Mouse (Mus musculus) midbrain, postnatal 0 days (tissue): ENCODE results near the gene Cyld. TPM values are rescaled to one million over a fixed set of nuclear protein-coding genes. Genes with fewer than 3 reads are reported as not detected.

Experiments used
- ATAC-seq: fragments of 200-750 bp; cut with Nextera tagmentation; 2 replicates; pipeline ENCODE4 v1.8.0; 2017; ENCODE audit warnings: moderate number of reproducible peaks, mild to moderate bottlenecking, moderate TSS enrichment, moderate library complexity; ENCODE audit not compliant: low FRiP score
- DNase-seq: peaks from one replicate; pipeline ENCODE4 v3.0.0-alpha.2; 2015; ENCODE audit warnings: low spot score
- H3K27ac ChIP-seq: fragments of 300-500 bp; sonication (generic); 2 replicates; pipeline ENCODE4 v1.5.1; 2014; ENCODE audit warnings: low read depth, mild to moderate bottlenecking, low read length, mixed read lengths
- H3K27me3 ChIP-seq: fragments of 300-500 bp; sonication (generic); 2 replicates; pipeline ENCODE4 v1.6.1; 2014; ENCODE audit warnings: low read length, control low read depth, mixed read lengths; ENCODE audit not compliant: insufficient read depth
- H3K36me3 ChIP-seq: fragments of 300-500 bp; sonication (generic); 2 replicates; pipeline ENCODE4 v1.6.1; 2014; ENCODE audit warnings: low read length, control low read depth, mixed read lengths; ENCODE audit not compliant: insufficient read depth
- H3K4me1 ChIP-seq: fragments of 300-500 bp; sonication (generic); 2 replicates; pipeline ENCODE4 v1.6.1; 2014; ENCODE audit warnings: mild to moderate bottlenecking, control low read depth, antibody characterized with exemption, low read length, mixed read lengths; ENCODE audit not compliant: insufficient read depth
- H3K4me2 ChIP-seq: fragments of 300-500 bp; sonication (generic); 2 replicates; pipeline ENCODE4 v1.6.1; 2014; ENCODE audit warnings: low read depth, mild to moderate bottlenecking, low read length, mixed read lengths; ENCODE audit not compliant: poor library complexity, severe bottlenecking
- H3K4me3 ChIP-seq: fragments of 300-500 bp; sonication (generic); 2 replicates; pipeline ENCODE4 v1.5.1; 2014; ENCODE audit warnings: low read depth, mild to moderate bottlenecking, low read length, moderate library complexity
- H3K9ac ChIP-seq: fragments of 300-500 bp; sonication (generic); replicated peaks from 2 replicates; pipeline ENCODE4 v1.6.1; 2014; ENCODE audit warnings: mild to moderate bottlenecking, low read length, moderate library complexity, mixed read lengths; ENCODE audit not compliant: poor library complexity, severe bottlenecking
- H3K9me3 ChIP-seq: fragments of 300-500 bp; sonication (generic); 2 replicates; pipeline ENCODE4 v1.6.1; 2016; ENCODE audit warnings: low read length, control low read depth
- CTCF ChIP-seq: IDR thresholded peaks from 2 replicates; pipeline ENCODE4 v1.5.1; 2016; ENCODE audit warnings: antibody characterized with exemption, mild to moderate bottlenecking
- WGBS: fragments of 180-500 bp; shearing (Covaris S2); extraction: QIAGEN DNeasy Blood & Tissue Kit; methylation state at CpG from one replicate; pipeline ENCODE4 v1.1.7; 2014; 5-methylcytosine and 5-hydroxymethylcytosine counted together
- polyA plus RNA-seq: library from polyadenylated mRNA; unstranded; fragments of >200 nt; fragmentation: Nextera tagmentation; extraction: Ambion mirVana; gene quantifications from 2 replicates; pipeline ENCODE4 v1.2.1, GENCODE M21; 2015
- total RNA-seq: library from RNA; depleted of rRNA; stranded (reverse); fragments of >200 nt; gene quantifications from 2 replicates; pipeline ENCODE4 v1.2.3, GENCODE M21; 2014

Gene Cyld
- total and polyA plus RNA-seq, 2 experiments from 2014 or later = 14.3 to 19.1 TPM

- H3K4me3 ChIP-seq = no peak overlapping the region
- no peaks in the 10 kb centered on the region for H3K27me3 ChIP-seq
- no peaks in the 10 kb centered on the region for H3K4me1 ChIP-seq
- no peaks in the 10 kb centered on the region for H3K36me3 ChIP-seq
- H3K9ac ChIP-seq = no peak overlapping the region
- TF ChIP-seq CTCF = no peak
- DNase-seq = no peak
- H3K27ac ChIP-seq = no peak overlapping the region
- no peak overlapping the region for H3K4me2 ChIP-seq
- ATAC-seq = no peak
- 77% methylated on average over 6 of the region's 6 CpGs for WGBS
- H3K9me3 ChIP-seq = no peaks in the 10 kb centered on the region
Measured at GRCm38 (mm10) chr8:88662401-88662821, 34.4 kb upstream of the Cyld start.

GRCm38 (mm10) chr8:88664121-88664520, 32.7 kb upstream of the Cyld start:
- Histone ChIP-seq H3K36me3 (no peaks in the 10 kb centered on the region), H3K27ac (no peak overlapping the region), H3K4me3 (no peak overlapping the region), H3K27me3 (no peaks in the 10 kb centered on the region), H3K9me3 (no peaks in the 10 kb centered on the region), H3K9ac (no peak overlapping the region), H3K4me1 (peaks cover 11% of the 10 kb centered on the region), H3K4me2 (no peak overlapping the region)
- WGBS = 80% methylated on average over 16 of the region's 16 CpGs
- ATAC-seq (no peak), DNase-seq (no peak)
- TF ChIP-seq CTCF = no peak

- Histone ChIP-seq H3K4me1 (peaks cover 12% of the 10 kb centered on the region), H3K9me3 (no peaks in the 10 kb centered on the region), H3K4me2 (no peak overlapping the region), H3K4me3 (no peak overlapping the region), H3K27ac (no peak overlapping the region), H3K36me3 (no peaks in the 10 kb centered on the region), H3K27me3 (no peaks in the 10 kb centered on the region), H3K9ac (no peak overlapping the region)
- 77% methylated on average over 19 of the region's 19 CpGs for WGBS
- no peak for TF ChIP-seq CTCF
- DNase-seq = no peak
- ATAC-seq = no peak
Measured at GRCm38 (mm10) chr8:88664947-88665346, 31.9 kb upstream of the Cyld start.

- no peak for DNase-seq
- Histone ChIP-seq H3K4me2 (no peak overlapping the region), H3K27ac (no peak overlapping the region), H3K9me3 (no peaks in the 10 kb centered on the region), H3K36me3 (no peaks in the 10 kb centered on the region), H3K4me3 (no peak overlapping the region), H3K27me3 (no peaks in the 10 kb centered on the region), H3K9ac (no peak overlapping the region), H3K4me1 (peaks cover 12% of the 10 kb centered on the region)
- ATAC-seq = no peak
- WGBS = 87% methylated on average over 1 of the region's 1 CpGs
- TF ChIP-seq CTCF = no peak
Measured at GRCm38 (mm10) chr8:88666435-88666834, 30.4 kb upstream of the Cyld start.

- Histone ChIP-seq H3K4me1 (peaks cover 12% of the 10 kb centered on the region), H3K9me3 (no peaks in the 10 kb centered on the region), H3K4me2 (peak overlapping the region; percentile 24), H3K36me3 (no peaks in the 10 kb centered on the region), H3K4me3 (no peak overlapping the region), H3K27me3 (no peaks in the 10 kb centered on the region), H3K9ac (no peak overlapping the region), H3K27ac (peak overlapping the region; percentile 80)
- WGBS = 16% methylated on average over 14 of the region's 14 CpGs
- peak; percentile 87 for ATAC-seq
- DNase-seq = peak; percentile 74
- 0 out of 2 replicates have a peak, but pooled peaks have one; percentile 11 for TF ChIP-seq CTCF
Measured at GRCm38 (mm10) chr8:88668400-88669086, 28.3 kb upstream of the Cyld start.

GRCm38 (mm10) chr8:88670782-88671181, 26.0 kb upstream of the Cyld start:
- H3K9ac ChIP-seq = no peak overlapping the region
- no peaks in the 10 kb centered on the region for H3K27me3 ChIP-seq
- no peak for TF ChIP-seq CTCF
- no peak overlapping the region for H3K4me2 ChIP-seq
- no peak overlapping the region for H3K27ac ChIP-seq
- DNase-seq (no peak), ATAC-seq (no peak)
- H3K9me3 ChIP-seq = no peaks in the 10 kb centered on the region
- H3K4me1 ChIP-seq = peaks cover 12% of the 10 kb centered on the region
- H3K36me3 ChIP-seq = no peaks in the 10 kb centered on the region
- WGBS = 75% methylated on average over 6 of the region's 6 CpGs
- no peak overlapping the region for H3K4me3 ChIP-seq
